Mouse (Mus musculus) gastrocnemius, adult 18-20 months (tissue): ENCODE results near the gene Ank2. TPM values are rescaled to one million over a fixed set of nuclear protein-coding genes. Genes with fewer than 3 reads are reported as not detected.

Experiments
- DNase-seq: peaks from one replicate; pipeline ENCODE4 v3.0.0; 2021; ENCODE audit warnings: low spot score
- long read RNA-seq, 2 experiments: library from polyadenylated mRNA; stranded (forward); transcript quantifications; one replicate each; pipeline ENCODE4 v2.0.0; 2021
- total RNA-seq, 2 experiments: library from RNA; stranded (reverse); gene quantifications; 2 replicates each; pipeline ENCODE4 v1.2.3; 2021

The Ank2 gene
- total RNA-seq: 100 to 1,000 TPM in 1 of 2 experiments, 10 to 100 TPM in 1; 91.2 to 119 TPM
- long read RNA-seq, experiment 1, partial matches to known transcripts: 2 of 11 reads
- long read RNA-seq, experiment 1, other reads (novel, unspliced or antisense): 9 of 11 reads
- long read RNA-seq, experiment 2, partial matches to known transcripts: 1 of 7 reads
- long read RNA-seq, experiment 2, other reads (novel, unspliced or antisense): 4 of 7 reads

DNA sequence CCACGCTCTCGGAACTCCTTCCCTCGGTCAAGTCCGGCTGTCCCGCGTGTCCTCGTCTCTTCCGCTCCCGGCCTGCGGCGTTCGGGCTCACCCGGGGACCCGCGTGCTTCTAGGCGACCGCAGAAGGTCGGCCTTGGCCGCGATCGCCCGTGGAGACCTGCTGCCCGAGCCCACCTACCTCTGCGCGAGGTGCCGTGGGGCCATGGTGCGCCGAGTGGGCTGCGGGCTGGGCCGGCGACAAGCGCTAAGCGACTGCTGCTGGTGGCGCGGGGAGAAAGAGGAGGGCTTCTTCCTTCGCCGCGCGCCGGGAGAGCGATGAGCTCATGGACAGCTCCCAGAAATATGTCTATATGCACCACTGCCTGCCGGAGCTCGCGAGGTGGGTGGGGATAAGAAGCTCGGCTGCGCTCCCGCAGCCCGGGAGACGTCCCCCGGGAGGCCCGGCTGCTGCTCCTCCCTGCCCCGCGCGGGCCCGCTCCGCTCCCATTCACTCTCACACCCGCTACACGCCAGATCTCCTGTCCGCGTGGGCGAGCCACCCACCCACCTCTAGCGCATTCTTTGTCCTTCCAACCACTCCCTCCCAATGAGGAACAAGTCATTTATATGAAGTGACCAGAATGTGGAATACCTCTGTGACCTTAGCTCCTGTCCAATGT is at the start of gene Ank2:
Gene Ank2 (minus strand): TSS at position 609 of the 659 bp plus-strand sequence.
- DNase-seq: no peak

- DNase-seq: peak; percentile 11
These were observed 48.7 kb upstream of the Ank2 start for GRCm38 (mm10) chr3:127547882-127548281.

DNA sequence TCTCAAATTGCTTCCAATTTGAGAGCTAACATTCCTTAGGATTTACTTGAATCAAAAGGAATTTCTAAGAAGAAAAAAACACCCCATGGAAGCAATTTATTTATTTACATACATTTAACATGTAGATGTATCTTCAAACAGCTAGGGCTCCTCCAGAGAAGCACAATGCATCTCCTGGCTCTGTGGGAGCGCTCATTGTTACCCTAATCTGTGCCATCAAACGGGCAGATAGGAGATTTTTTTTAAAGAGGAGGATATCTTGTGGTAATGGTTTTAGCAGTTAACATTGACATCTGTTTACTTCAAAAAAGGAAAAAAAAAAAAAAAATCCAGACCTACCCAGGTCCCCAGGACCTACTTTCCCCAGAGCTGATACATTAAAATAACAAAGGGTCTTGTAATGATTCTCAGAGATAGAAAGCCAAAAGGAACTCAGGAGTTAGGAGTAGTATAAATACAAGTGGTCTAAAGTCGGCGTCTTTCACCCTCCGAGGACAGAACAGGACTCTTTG is 45.5 kb upstream of the Ank2 start:
- DNase-seq: no peak

- no peak for DNase-seq
These were observed 44.8 kb upstream of the Ank2 start for GRCm38 (mm10) chr3:127543976-127544375.

GRCm38 (mm10) chr3:127539193-127539592 is 40.0 kb upstream of the Ank2 start:
- DNase-seq: no peak

GRCm38 (mm10) chr3:127530293-127530692 is 31.1 kb upstream of the Ank2 start:
- DNase-seq: no peak

DNA sequence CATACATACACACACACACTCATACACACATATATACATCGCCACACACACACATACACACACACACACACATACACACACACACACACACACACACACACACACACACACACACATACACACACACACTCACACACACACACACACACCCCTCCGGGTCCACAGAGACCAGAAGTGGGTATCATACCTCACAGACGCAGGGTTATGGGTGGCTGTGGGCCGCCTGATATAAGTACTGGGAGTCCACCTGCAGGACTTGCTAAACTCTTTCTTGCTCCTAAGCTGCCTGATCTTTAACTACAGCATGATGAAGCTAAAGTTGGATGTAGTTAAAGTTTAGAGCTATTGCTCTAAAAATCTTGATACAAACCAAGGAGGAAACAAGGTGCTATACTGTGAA is 30.7 kb upstream of the Ank2 start:
- DNase-seq: no peak

- no peak for DNase-seq
These were observed 30.1 kb upstream of the Ank2 start for GRCm38 (mm10) chr3:127529210-127529609.

GRCm38 (mm10) chr3:127527465-127528034 is 28.4 kb upstream of the Ank2 start:
- peak; percentile 44 for DNase-seq

DNA sequence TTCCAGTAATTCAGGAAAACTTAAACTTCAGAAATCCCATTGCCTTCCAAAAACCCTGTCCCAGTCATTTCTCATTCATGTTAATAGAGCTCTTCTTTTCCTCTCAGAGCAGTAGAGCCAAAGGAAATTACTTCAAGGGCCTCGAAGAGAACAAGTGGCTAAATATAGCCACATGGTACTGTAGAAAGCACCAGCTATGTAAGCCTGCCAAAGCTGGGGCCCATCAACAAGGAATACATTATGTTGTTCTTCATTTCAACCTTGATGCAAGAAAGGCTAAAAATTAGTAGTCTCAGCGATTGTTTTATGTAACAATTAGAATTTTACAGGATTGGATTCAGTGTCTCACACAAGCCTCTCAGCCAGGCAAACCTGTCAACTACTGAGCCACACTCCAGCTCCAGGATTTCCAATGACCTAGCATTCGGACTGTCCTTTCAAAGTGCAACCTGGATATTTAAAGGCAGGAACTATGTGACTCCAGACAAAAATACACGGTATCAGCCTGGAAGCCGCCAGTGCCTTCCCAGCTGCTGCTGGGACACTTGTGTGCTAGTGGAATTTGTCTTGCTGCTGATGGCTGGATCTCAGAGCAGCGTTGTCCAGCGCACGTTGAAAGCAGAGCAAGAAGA is 26.2 kb upstream of the Ank2 start:
- DNase-seq: peak; percentile 35

- peak; percentile 52 for DNase-seq
These were observed 22.0 kb upstream of the Ank2 start for GRCm38 (mm10) chr3:127521156-127521555.

DNA sequence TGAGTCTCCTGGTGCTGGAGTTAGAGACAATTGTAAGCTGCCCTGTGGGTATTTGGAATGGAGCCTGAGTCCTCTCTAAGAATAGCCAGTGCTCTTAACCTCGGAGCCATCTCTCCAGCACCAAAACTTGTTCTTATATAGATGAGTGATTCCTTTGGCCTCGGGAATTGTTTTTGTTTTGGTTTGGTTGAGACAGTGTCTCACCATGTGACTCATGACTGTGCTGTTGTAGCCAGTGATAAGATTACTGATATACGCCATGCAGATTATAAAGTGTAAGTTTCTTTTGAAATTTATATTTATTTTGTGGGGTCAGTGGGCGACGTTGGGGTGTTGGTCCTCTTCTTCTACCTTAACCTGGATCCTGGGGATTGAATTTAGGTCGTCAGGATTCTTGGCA is 21.1 kb upstream of the Ank2 start:
- no peak for DNase-seq

GRCm38 (mm10) chr3:127515251-127515650 is 16.1 kb upstream of the Ank2 start:
- DNase-seq: no peak

DNA sequence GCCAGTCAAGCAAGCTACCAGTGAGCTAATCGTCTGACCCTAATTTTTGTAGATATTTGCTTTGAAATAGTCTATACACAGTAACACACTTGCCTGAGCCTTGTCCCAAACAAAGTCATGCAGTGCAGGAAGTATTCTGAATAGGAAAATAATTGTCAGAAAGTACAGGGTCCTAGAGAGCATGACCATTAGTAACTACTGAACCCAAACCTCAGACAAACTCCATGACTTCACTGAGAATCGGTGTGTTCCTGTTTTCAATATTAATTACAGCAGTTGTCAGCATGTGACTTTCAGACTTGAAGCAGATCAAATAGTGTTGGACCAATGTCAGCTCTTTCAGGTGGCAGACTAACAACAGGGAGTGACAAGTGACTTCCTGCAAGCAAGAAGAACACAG is 14.5 kb upstream of the Ank2 start:
- no peak for DNase-seq

DNA sequence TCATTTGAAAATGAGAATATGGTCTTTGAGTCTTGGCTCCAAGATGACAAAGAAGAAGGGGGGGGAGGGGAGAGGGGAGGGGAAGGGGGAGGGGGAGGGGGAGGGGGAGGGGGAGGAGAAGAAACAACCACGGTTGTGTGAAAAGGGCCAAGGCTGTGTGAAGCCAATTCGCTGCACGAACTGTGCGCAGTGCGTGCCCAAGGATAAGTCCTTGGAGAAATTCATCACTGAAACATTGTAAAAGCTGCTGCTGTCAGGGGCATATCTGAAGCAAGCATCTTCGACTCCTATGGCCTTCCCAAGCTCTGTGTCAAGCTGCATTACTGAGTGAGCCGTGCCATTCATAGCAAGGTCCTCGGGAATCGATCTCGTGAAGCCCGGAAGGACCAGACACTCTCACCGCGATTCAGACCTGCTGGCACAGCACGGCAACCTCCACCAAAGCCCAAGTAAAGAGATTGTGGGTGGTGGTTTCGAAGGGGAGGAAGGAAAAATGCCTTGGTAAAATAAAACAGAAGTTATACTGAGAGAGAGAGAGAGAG is 13.7 kb upstream of the Ank2 start:
- no peak for DNase-seq

DNA sequence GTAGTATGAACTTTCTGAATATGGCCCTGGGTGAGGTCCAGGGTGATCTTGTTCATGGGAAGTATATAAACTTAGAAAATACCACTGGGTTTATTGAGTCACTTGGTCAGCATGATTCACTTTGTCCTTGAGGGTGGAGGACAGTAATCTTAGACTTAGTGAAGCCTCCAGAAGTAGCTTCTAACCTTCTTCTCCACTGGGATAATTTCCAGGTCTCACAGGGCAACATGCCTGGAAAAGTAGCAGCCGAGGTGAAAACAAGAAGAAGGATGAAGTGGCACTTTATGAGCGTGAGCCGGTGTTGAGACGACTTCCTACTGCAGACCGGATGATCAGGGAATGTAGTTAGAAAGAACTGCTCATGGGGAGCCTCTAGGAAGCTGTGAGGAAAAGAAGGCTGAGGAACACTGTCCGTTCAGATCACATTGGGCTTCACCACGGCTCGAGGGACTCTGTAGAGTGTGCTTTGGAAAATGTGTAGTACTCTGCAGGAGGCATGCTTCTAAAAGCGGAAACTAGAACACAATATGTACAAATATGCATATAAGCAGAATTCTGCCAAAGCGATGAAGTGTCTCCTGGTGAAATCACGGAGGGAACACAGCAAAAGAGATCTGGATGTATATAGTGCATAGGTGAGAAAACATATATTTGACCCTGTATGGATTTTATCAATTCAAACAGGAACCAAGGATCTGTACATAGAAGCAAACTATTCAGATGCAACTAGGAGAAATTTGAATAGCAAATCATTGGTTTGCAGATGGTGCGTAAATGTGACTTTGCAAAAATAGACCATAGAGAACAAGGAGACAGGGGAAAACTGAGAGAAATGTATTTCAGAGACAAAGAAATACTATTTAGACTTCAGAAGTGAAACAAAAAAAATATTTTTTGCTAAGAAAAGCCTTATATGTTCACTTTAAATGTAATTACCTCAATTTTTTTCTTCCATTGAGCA is 12.9 kb upstream of the Ank2 start:
- DNase-seq: peak; percentile 80

DNA sequence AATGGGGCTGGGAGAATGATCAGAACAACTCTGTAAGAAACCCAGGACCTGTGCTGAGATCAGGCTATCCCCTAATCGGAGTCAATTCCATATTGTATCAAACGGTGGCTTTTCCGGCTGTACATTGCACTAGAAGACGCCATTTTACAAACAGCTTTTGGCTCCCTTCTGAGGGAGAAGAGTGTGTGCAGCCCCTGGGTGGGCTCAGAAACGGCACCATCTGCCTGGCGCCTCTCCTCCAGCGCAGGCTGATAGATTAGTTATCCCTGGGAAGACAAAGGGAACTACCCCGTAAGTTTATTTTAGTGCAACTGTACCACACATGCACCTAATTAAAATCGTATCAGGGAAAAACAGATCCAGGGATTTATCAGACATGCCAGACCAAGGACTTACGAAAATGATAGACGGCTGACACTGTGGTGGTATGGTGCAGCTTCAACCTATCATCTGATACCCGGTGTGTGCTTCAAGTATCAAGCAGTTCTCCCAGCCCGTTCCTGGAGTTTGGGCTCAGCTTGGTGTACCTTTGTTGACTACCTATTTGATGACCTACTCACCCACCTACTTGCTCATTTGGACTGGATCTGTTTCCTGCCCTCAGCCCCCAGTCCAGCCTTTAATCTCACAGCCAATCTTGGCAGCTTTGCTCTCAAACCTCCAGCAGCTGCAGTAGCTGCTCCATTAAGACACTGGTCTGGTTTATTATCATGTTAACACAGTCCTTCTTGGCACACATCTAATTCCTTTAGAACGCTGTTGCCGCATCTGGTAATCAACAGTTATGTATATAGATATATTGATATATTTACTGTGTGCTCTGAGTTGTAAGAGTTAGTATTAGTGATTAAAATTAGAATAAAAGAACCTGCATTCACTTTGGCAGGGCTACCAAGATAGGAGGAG is 9.0 kb upstream of the Ank2 start:
- no peak for DNase-seq

GRCm38 (mm10) chr3:127498197-127498741 is 881 bp downstream of the Ank2 start:
- peak; percentile 19 for DNase-seq

GRCm38 (mm10) chr3:127492663-127493062 is 6.5 kb downstream of the Ank2 start:
- no peak for DNase-seq

DNA sequence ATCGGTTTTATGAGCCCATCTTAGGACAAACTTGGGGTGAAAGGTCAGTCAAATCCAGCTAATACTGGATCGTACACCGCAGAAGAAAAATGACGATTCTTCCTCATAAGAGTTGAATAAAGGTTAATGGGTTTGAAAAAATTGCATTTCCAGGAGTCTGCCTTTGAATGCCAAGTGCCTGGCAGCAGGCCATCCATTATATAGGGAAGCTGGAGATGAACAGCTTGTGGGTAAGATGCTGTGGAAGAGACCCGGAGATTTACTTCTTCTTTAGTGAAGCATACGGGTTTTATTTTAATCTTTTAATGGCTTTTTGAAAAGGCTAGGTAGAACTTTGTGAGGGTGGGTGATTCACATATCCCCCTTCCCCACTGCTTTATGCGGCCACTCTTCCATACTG is 11.8 kb downstream of the Ank2 start:
- no peak for DNase-seq
